Mouse (Mus musculus): ENCODE measurements around the gene Tor4a.

- TF ChIP-seq CTCF (IDR thresholded peaks at IDR 0.05; ENCODE audit: insufficient read depth, low read depth, low read length): no peak
- TF ChIP-seq POLR2A (IDR thresholded peaks at IDR 0.05; ENCODE audit: insufficient read depth, low read depth, low read length): no peak
Measured at GRCm38 (mm10) chr2:25234551-25235220, 38.0 kb upstream of the Tor4a start.

Data from olfactory bulb, adult 2 months (tissue).